Mouse (Mus musculus) CH12.LX (cell line): ENCODE data around the gene Tbc1d7.

Experiments used
- ETS1 ChIP-seq: conservative IDR thresholded peaks from 2 replicates; pipeline ENCODE4 v1.6.1; 2012; ENCODE audit warnings: low read depth, mild to moderate bottlenecking, inconsistent platforms, low read length, improper control_type of control experiment, moderate library complexity
- JUND ChIP-seq: conservative IDR thresholded peaks from 2 replicates; pipeline ENCODE4 v1.6.1; 2011; ENCODE audit warnings: low read depth, low read length, improper control_type of control experiment
- MAFK ChIP-seq: IDR thresholded peaks from 2 replicates; pipeline ENCODE4 v1.6.1; 2011; ENCODE audit warnings: low read length, improper control_type of control experiment; ENCODE audit not compliant: insufficient replicate concordance
- MAX ChIP-seq: IDR thresholded peaks from 2 replicates; pipeline ENCODE4 v1.6.1; 2011; ENCODE audit warnings: low read length, improper control_type of control experiment
- NELFE ChIP-seq: IDR thresholded peaks from 2 replicates; pipeline ENCODE4 v1.6.1; 2011; ENCODE audit warnings: low read depth, low read length, improper control_type of control experiment
- USF1 ChIP-seq: IDR thresholded peaks from 2 replicates; pipeline ENCODE4 v1.6.1; 2014; ENCODE audit warnings: low read depth, mild to moderate bottlenecking, inconsistent platforms, low read length, improper control_type of control experiment
- USF2 ChIP-seq: conservative IDR thresholded peaks from 2 replicates; pipeline ENCODE4 v1.6.1; 2011; ENCODE audit warnings: low read depth, low read length, improper control_type of control experiment
- ZC3H11A ChIP-seq: IDR thresholded peaks from 2 replicates; pipeline ENCODE4 v1.6.1; 2012; ENCODE audit warnings: low read depth, mild to moderate bottlenecking, inconsistent platforms, low read length, improper control_type of control experiment
- ZNF384 ChIP-seq: IDR thresholded peaks from 2 replicates; pipeline ENCODE4 v1.6.1; 2012; ENCODE audit warnings: low read depth, low read length, improper control_type of control experiment, inconsistent platforms

DNA sequence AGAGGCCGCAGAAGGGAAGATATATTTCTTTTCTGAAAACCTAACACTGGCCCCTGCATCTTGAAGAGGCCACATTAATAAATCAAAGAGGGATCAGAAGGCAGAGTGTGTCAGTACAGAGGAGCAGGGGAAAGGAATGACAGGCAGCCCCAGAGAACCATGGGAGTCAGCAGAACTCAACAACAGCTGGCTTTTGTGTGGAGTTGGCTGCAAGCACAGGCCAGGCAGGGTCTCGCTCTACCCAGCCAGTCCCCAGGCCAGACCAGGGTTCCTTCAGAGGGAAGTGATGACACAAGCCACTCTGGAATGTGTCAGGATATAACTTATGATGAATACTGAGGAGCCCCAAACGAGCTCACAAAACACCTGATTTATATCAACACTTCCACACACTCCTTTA is 11.9 kb downstream of the Tbc1d7 start:
- TF ChIP-seq USF2: no peak
- TF ChIP-seq MAX: no peak
- no peak for TF ChIP-seq ZC3H11A
- TF ChIP-seq ETS1: no peak
- no peak for TF ChIP-seq NELFE
- TF ChIP-seq USF1: no peak
- TF ChIP-seq JUND: no peak
- no peak for TF ChIP-seq MAFK
- no peak for TF ChIP-seq ZNF384
